Mouse (Mus musculus) erythroblast, embryonic 14.5 days (primary cell): ENCODE results near the gene Eda.

Experiments
- GATA1 ChIP-seq: IDR thresholded peaks from 2 replicates; pipeline ENCODE4 v1.6.1; 2012; ENCODE audit warnings: low read length, inconsistent platforms, mixed read lengths
- TAL1 ChIP-seq: IDR thresholded peaks from 3 replicates; pipeline ENCODE4 v1.6.1; 2012; ENCODE audit warnings: low read length, inconsistent platforms, mixed read lengths

GRCm38 (mm10) chrX:100395026-100395425 is 419.6 kb downstream of the Eda start:
- TF ChIP-seq GATA1, result no peak
- TF ChIP-seq TAL1, result no peak
